ENCODE assay signal across 17 mouse cellular contexts in the genomic region with DNA sequence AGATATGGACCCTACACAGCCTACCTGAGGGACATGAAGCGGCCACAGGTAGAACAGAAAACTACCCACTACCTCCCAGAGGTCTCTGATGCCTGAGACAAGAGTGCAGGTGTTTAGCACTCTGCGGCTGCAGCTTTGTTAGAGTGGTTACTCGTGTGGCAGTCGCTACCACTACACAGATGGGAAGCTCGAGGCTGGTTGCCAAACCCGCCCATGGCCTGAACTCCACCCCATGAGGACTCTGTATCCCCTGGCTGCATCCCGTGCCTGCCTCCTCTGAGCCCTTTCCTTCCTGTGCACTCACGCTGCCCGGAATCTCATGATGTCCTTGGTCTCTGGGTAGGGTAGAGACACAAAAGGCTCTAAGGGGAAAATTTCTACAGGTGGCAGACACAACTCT.
"Had no signal": no experiment of that assay in that cellular context is flagged by ENCODE, and none has a peak within 500 bp of the region (broad histone marks: within the 10 kb centered on the region; RNA-seq: fewer than 3 reads in every experiment).

No protein-coding gene starts in this region.

- H3K9me3 ChIP-seq: lung, embryonic 15.5 days; neural tube, embryonic 12.5 days; stomach, embryonic 15.5 days had no signal

- H3K27me3 ChIP-seq: lung, embryonic 15.5 days; neural tube, embryonic 12.5 days; stomach, embryonic 15.5 days had no signal

- H3K9ac ChIP-seq: liver, postnatal 0 days; lung, embryonic 15.5 days; neural tube, embryonic 12.5 days; stomach, embryonic 15.5 days had no signal

- DNase-seq: liver, postnatal 0 days; lung, adult 2 months; lung, postnatal 14 days; midbrain, embryonic 14.5 days; right cerebral cortex, postnatal 14 days; thymus, adult 2 months; thymus, postnatal 25 days; thymus, postnatal 4 days had no signal

- H3K4me3 ChIP-seq: lung, embryonic 15.5 days; megakaryocyte, embryonic 14.5 days; neural tube, embryonic 12.5 days; stomach, embryonic 15.5 days had no signal

- H3K4me2 ChIP-seq: lung, embryonic 15.5 days; midbrain, embryonic 11.5 days; neural tube, embryonic 12.5 days; stomach, embryonic 15.5 days had no signal

- ATAC-seq: liver, postnatal 0 days; lung, postnatal 0 days; midbrain, embryonic 16.5 days had no signal

- H3K27ac ChIP-seq: lung, embryonic 15.5 days; macrophage; neural tube, embryonic 12.5 days; stomach, embryonic 15.5 days; stomach, postnatal 0 days had no signal
